Mouse (Mus musculus) ES-E14 (cell line): ENCODE measurements around the gene Muc5b. TPM values are rescaled to one million over a fixed set of nuclear protein-coding genes. Genes with fewer than 3 reads are reported as not detected.

ENCODE experiments used
- DNase-seq: peaks from one replicate; pipeline ENCODE4 v3.0.0-alpha.2; 2013; ENCODE audit warnings: low read depth, low spot score
- H3K27ac ChIP-seq: 2 replicates; pipeline ENCODE4 v1.5.1; 2012; ENCODE audit warnings: low read depth, mild to moderate bottlenecking, low read length, moderate library complexity, mixed read lengths; ENCODE audit not compliant: poor library complexity, insufficient read depth, severe bottlenecking
- H3K36me3 ChIP-seq: 2 replicates; pipeline ENCODE4 v1.6.1; 2012; ENCODE audit warnings: mild to moderate bottlenecking, low read length, moderate library complexity, mixed read lengths; ENCODE audit not compliant: control insufficient read depth, poor library complexity, insufficient read depth, severe bottlenecking
- H3K4me1 ChIP-seq, 2 experiments: fragments of 150-350 bp in 1 of 2; sonication (generic) in 1 of 2; 2 replicates each; pipeline ENCODE4 v1.6.1; 2012; ENCODE audit warnings: low read length in 2 of 2, mild to moderate bottlenecking in 1 of 2, mixed read lengths in 1 of 2; ENCODE audit not compliant: control insufficient read depth in 2 of 2, insufficient read depth in 2 of 2, poor library complexity in 1 of 2
- H3K4me3 ChIP-seq, 2 experiments: fragments of 150-350 bp in 1 of 2; sonication (generic) in 1 of 2; 2 replicates each; pipeline ENCODE4 v1.5.1; 2012; ENCODE audit warnings: low read length in 2 of 2, low read depth in 1 of 2, mild to moderate bottlenecking in 1 of 2, mixed read lengths in 1 of 2; ENCODE audit not compliant: insufficient read depth in 1 of 2, poor library complexity in 1 of 2, severe bottlenecking in 1 of 2
- H3K9ac ChIP-seq: 2 replicates; pipeline ENCODE4 v1.6.1; 2012; ENCODE audit warnings: low read depth, mild to moderate bottlenecking, low read length, mixed read lengths; ENCODE audit not compliant: poor library complexity, insufficient read depth, severe bottlenecking
- H3K9me3 ChIP-seq: fragments of 150-350 bp; sonication (generic); 2 replicates; pipeline ENCODE4 v1.6.1; 2012; ENCODE audit warnings: low read depth, mild to moderate bottlenecking, low read length; ENCODE audit not compliant: control insufficient read depth, insufficient read depth
- CHD2 ChIP-seq: IDR thresholded peaks from 2 replicates; pipeline ENCODE4 v1.6.1; 2014; ENCODE audit warnings: mild to moderate bottlenecking, low read depth, low read length, inconsistent platforms
- HCFC1 ChIP-seq: IDR thresholded peaks from 2 replicates; pipeline ENCODE4 v1.6.1; 2012; ENCODE audit warnings: low read length, inconsistent platforms, borderline replicate concordance; ENCODE audit not compliant: insufficient read depth
- MAFK ChIP-seq: IDR thresholded peaks from 2 replicates; pipeline ENCODE4 v1.6.1; 2014; ENCODE audit warnings: mild to moderate bottlenecking, low read depth, low read length, inconsistent platforms; ENCODE audit not compliant: insufficient read depth
- ZC3H11A ChIP-seq: IDR thresholded peaks from 2 replicates; pipeline ENCODE4 v1.6.1; 2012; ENCODE audit warnings: low read depth, mild to moderate bottlenecking, inconsistent platforms, low read length, borderline replicate concordance
- ZNF384 ChIP-seq: IDR thresholded peaks from 2 replicates; pipeline ENCODE4 v1.6.1; 2012; ENCODE audit warnings: low read depth, low read length, inconsistent platforms
- in situ Hi-C, 2 experiments: fragments of 600-800 bp; cut with MboI; formaldehyde crosslinking; loops; one replicate each; pipeline ENCODE4 v1.15.1; 2025; ENCODE audit warnings: low sequenced_read_pairs in 2 of 2, inconsistent platforms in 1 of 2; ENCODE audit not compliant: unreplicated experiment in 2 of 2
- total RNA-seq: library from RNA; depleted of rRNA; stranded (reverse); fragments of 300-350 nt; gene quantifications from 2 replicates; pipeline ENCODE4 v1.2.3, GENCODE M21; 2012

Gene Muc5b
- total RNA-seq, 1 experiment = 0.04 TPM

DNA sequence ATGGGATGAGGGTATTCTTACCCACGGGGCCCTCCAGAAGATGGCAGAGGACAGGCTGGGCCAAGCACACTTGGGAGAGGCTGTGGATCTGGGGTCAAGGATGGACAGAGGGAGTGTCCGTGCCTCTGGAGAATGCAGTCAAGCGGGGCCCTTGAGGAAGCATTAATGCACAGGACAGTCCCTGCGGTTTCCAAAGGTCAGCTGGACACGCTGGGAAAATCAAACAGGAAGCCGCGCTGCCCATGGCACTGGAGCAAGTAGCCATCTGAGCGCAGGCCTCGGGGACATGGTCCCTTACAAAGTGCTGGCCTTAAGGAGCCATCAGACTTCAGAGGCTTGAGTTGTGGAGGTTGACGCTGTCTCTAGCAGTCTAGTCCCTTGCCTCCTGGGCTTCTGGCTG, 1.5 kb downstream of the Muc5b start:
- DNase-seq = no peak

DNA sequence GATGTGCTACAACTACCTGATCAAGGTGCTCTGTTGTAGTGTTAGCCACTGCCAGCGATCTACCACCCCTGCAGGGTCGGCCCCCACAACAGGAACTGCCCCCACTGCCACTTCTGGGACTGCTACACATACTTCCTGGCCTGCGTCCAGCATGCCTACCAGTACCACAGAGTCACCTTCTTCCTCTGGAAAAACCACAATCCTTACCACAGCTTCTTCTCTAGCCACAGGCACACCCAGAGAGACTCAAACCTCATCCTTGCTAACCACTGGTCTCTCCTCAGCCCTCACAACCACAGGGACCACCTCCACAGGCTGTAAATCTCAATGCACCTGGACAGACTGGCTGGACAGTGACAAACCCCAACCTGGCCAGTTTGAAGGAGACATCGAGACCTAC, 22.2 kb downstream of the Muc5b start:
- no peak for DNase-seq
- H3K4me3 ChIP-seq = no peak overlapping the region
- H3K27ac ChIP-seq = no peak overlapping the region
- H3K36me3 ChIP-seq = no peaks in the 10 kb centered on the region
- in situ Hi-C loops = no loop called here
- no peak for TF ChIP-seq MAFK
- no peak for TF ChIP-seq HCFC1
- no peaks in the 10 kb centered on the region for H3K9me3 ChIP-seq
- H3K9ac ChIP-seq = no peak overlapping the region
- no peaks in the 10 kb centered on the region for H3K4me1 ChIP-seq

More for the DNA sequence above, 1.5 kb downstream of the Muc5b start:
- Histone ChIP-seq H3K9me3 (no peaks in the 10 kb centered on the region), H3K4me1 (no peaks in the 10 kb centered on the region), H3K9ac (no peak overlapping the region), H3K27ac (peak overlapping the region; percentile 12; the same call in 1 of the 2 replicates), H3K36me3 (no peaks in the 10 kb centered on the region), H3K4me3 (no peak overlapping the region)
- in situ Hi-C loops = no loop called here
- no peak for TF ChIP-seq ZC3H11A
- no peak for TF ChIP-seq MAFK
- TF ChIP-seq ZNF384 = no peak
- TF ChIP-seq HCFC1 = no peak
- TF ChIP-seq CHD2 = no peak

DNA sequence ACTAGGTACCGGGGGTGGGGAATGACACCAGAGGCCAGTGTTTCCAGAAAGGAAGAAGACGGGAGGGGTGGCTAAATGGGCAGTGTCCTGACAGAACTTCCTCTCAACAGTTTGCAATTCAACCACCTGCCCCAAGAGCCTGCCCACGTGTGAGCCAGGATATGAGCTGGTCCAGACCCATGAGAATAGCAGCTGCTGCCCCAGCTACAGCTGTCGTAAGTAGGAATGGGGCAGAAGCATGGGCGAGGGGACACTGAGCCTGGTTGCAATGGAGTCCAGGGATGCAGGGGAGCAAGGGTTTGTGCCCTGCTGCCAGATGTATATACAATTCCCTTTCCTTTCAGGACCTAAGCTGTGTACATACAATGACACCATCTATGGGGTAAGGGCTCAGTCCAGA, 30.8 kb downstream of the Muc5b start:
- TF ChIP-seq ZC3H11A = no peak
- TF ChIP-seq ZNF384 = no peak
- no peak for TF ChIP-seq CHD2
- TF ChIP-seq MAFK = no peak
- no peak for TF ChIP-seq HCFC1
- no peak overlapping the region for H3K4me3 ChIP-seq
- H3K9me3 ChIP-seq = no peaks in the 10 kb centered on the region
- DNase-seq = no peak
- H3K9ac ChIP-seq = no peak overlapping the region
- no peak overlapping the region for H3K27ac ChIP-seq
- in situ Hi-C loops = no loop called here
- peaks cover 10% of the 10 kb centered on the region; the same call in 1 of the 2 replicates for H3K36me3 ChIP-seq
- no peaks in the 10 kb centered on the region for H3K4me1 ChIP-seq

DNA sequence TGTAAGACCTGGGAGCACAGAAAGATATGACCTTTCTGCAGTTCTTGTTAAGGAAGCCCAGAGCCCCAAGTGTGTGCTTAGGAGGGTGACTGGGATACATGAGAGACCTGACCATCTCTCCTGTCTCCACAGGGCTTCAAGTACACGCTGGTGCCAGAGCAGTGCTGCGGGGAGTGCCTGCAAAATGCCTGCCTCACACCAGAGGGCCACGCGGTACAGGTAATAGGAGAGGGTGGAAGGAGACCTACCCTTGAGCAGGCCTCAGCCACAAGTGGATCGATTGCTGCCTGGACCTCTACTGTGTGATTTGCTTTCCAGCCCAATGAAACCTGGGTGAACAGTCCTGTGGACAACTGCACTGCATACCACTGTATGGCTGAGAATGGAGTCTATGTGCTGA, 31.7 kb downstream of the Muc5b start:
- Histone ChIP-seq H3K36me3 (peaks cover 13% of the 10 kb centered on the region; the same call in 1 of the 2 replicates), H3K27ac (no peak overlapping the region), H3K9ac (no peak overlapping the region), H3K9me3 (no peaks in the 10 kb centered on the region), H3K4me1 (no peaks in the 10 kb centered on the region), H3K4me3 (no peak overlapping the region)
- in situ Hi-C loops = no loop called here
- DNase-seq = no peak
- TF ChIP-seq CHD2 (no peak), MAFK (no peak), ZC3H11A (no peak)

DNA sequence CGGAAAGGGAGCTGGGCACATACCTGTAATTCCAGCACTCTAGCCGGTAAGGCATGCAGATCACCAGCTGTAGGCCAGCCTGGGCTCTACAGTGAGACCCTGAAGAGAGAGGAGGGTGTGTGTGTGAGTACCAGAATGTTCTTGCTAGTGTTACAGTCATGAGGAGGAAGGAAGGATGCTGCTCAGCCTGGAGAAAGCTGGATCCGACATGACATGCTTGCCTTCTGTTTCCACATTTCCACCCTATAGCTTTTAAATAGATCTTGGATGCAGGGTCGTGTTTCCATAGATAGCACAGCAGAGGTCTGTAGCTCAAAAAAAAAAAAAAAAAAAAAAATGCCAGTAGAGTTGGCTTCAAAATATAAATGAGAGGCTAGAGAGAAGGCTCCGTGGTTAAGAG, 36.0 kb downstream of the Muc5b start:
- no peak overlapping the region for H3K27ac ChIP-seq
- no peak for DNase-seq
- no peak overlapping the region for H3K9ac ChIP-seq
- no peak overlapping the region for H3K4me3 ChIP-seq
- in situ Hi-C loops = no loop called here
- peaks cover 15% of the 10 kb centered on the region; the same call in 1 of the 2 replicates for H3K36me3 ChIP-seq
- TF ChIP-seq ZNF384 (no peak), CHD2 (no peak), MAFK (no peak), HCFC1 (no peak), ZC3H11A (no peak)
- no peaks in the 10 kb centered on the region for H3K9me3 ChIP-seq
- H3K4me1 ChIP-seq = no peaks in the 10 kb centered on the region
